Mouse (Mus musculus) heart, postnatal 25 days (tissue): ENCODE measurements around the gene Gm49416. TPM values are rescaled to one million over a fixed set of nuclear protein-coding genes. Genes with fewer than 3 reads are reported as not detected.

Experiments used
- DNase-seq: peaks from one replicate; pipeline ENCODE4 v3.0.0; 2022; ENCODE audit warnings: low spot score
- intact Hi-C: fragments of 180-260 bp; cut with DNase I; formaldehyde crosslinking; loops from one replicate; pipeline ENCODE4 v1.15.1; 2025
- total RNA-seq, 2 experiments: library from RNA; stranded (reverse); gene quantifications; 2 replicates each; pipeline ENCODE4 v1.2.3; 2021

Gm49416 gene
- total RNA-seq, 2 experiments from 2014 or later = 0.68 to 2.0 TPM

DNA sequence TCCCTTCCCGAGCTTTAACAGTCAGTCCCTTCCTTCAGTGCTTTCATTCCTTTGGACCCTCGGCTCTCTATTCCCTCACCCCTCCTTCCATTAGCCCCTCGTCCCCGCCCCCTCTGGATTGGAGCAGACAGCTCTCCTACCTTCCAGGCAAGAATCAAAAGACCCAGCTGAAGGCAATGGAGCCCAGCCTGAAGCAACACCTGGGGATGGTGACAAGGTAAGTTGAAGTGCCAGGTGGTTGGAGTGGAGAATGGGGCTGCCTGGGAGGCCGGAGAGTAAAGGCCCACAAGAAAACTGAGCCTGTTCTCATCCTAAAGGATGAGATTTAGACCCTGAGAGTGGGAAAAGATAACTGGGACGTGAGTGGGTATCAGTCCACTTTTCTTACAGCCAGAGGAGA lies 19.8 kb downstream of the Gm49416 start:
- intact Hi-C loops = no loop called here
- no peak for DNase-seq

GRCm38 (mm10) chr19:8911810-8912209 lies 23.1 kb downstream of the Gm49416 start:
- intact Hi-C loops = loop anchor here (5.0 kb wide), 1 partner anchor 35 kb away; no protein-coding TSS in a partner anchor
- DNase-seq = no peak

DNA sequence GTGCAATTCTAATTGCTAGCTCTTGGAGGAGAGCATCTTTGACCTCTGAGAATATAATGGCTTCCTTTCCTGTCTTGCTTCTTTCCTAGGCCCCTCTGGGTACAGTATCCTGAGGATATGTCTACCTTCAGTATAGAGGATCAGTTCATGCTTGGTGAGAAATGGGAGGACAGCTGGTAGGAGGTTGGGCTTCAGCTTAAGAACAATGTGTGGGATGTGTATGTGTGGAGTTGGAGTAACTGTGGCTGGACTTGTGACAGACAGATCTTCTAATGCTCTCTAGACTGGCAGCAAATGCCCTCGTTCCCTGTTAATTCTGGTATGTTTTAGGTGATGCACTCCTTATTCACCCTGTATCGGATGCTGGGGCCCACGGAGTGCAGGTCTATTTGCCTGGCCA lies 25.5 kb downstream of the Gm49416 start:
- intact Hi-C loops = loop anchor here (5.0 kb wide), 1 partner anchor 33 kb away; no protein-coding TSS in a partner anchor
- no peak for DNase-seq

GRCm38 (mm10) chr19:8919000-8919399 lies 30.3 kb downstream of the Gm49416 start:
- no peak for DNase-seq
- intact Hi-C loops = loop anchor here (5.0 kb wide), 1 partner anchor 43 kb away; no protein-coding TSS in a partner anchor

DNA sequence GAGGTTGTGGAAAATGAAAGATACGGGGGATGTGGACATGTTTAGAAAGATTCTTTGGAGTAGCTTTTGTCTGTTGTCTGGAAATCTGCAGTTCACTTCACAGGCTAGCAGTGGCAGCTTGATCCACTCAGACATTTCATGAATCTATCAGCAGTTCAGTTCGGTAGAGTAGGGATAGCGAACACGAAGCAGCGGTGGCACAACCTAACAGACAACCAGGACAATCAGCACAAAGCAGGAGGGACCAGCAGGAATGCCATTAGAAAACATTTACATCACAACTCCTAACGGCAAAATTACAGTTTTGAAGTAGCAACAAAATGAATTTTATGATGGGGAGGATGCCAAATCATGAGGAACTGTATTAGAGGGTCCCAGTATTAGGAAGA lies 31.0 kb downstream of the Gm49416 start:
- intact Hi-C loops = loop anchor here (2.0 to 5.0 kb wide), 2 partner anchors 21 to 43 kb away; partner anchors contain the start of gene Mta2

DNA sequence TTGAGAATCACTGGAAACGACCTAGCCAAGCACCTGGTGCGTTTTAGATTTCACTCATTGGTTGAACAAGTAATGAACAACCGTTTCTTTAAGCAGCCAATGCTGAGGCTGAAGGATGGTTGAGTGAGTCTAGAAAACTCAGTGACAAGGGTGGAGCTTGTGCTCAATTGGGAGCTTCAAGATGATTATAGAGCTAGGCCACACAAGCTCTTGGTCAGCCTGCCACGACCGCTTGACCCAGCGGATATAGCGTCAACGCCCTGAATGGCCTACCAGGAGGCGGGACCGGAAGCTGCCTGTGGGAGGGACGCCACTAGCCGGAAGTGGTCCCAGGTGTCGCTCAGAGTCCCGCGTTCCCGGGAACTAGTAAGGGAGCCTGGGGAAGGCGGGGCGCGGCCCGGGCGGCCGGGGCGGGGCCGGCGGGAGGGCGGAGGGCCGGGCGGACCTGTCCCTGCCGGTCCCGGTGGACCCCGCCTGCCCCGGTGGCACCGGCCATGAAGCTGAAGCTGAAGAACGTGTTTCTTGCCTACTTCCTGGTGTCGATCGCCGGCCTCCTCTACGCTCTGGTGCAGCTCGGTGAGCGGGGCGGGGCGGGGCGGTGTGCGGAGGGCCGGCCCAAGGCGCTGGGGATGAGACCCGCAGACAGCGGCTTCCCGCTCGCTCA lies 31.5 kb downstream of the Gm49416 start, which contains the start of gene B3gat3:
Gene B3gat3, plus strand, starts transcription at position 302 of the 664 bp plus-strand sequence.
- intact Hi-C loops = loop anchor here (2.0 kb wide), 1 partner anchor 21 kb away; the partner anchor contains the start of gene Mta2
- DNase-seq = peak; percentile 94

More for the DNA sequence above, 31.0 kb downstream of the Gm49416 start:
- DNase-seq = no peak

DNA sequence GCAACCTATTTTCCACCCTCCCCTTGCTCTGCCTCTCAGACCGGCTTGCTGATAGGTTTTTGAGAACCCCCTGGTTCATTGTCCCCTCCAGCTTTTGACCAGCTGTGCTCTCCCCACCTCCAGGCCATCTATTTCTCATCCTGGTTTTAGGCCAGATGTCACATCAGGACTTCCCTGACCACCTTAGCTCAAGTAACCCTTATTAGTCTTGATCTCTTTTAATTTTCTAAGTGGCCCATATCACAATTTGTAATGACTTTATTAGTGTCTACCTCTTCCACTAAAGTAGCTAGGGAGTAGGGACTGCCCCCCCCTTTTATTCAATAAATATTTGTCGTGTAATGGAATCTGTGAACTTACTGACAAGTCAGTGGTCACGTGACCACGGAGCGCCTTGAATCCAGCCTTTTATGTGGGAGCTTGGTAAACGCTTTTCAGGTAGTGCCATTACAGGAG lies 32.1 kb downstream of the Gm49416 start:
- intact Hi-C loops = loop anchor here (2.0 kb wide), 1 partner anchor 20 kb away; the partner anchor contains the start of gene Mta2
- no peak for DNase-seq

DNA sequence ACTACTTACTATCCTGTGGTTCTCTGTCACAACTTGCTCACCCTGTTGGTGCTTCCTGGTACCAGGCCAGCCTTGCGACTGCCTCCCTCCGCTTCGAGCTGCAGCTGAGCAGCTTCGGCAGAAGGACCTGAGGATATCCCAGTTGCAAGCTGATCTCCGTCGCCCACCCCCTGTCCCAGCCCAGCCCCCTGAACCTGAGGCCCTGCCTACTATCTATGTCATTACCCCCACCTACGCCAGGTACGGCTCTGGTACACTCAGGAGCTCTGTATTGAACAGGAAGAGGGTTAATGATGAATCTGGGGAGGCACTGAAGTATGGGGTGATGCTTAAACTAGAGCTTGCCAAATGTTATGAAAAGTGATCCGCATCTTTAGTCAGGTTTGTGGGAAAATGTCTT lies 33.0 kb downstream of the Gm49416 start:
- no peak for DNase-seq
- intact Hi-C loops = loop anchor here (2.0 kb wide), 1 partner anchor 19 kb away; the partner anchor contains the start of gene Mta2

GRCm38 (mm10) chr19:8926766-8927165 lies 38.0 kb downstream of the Gm49416 start:
- intact Hi-C loops = no loop called here
- DNase-seq = no peak

GRCm38 (mm10) chr19:8927891-8928525 lies 39.3 kb downstream of the Gm49416 start:
- intact Hi-C loops = loop anchor here (2.0 kb wide), 1 partner anchor 15 kb away; no protein-coding TSS in a partner anchor

GRCm38 (mm10) chr19:8928689-8929223 lies 40.0 kb downstream of the Gm49416 start:
- intact Hi-C loops = loop anchor here (2.0 kb wide), 1 partner anchor 14 kb away; no protein-coding TSS in a partner anchor
- no peak for DNase-seq

More at GRCm38 (mm10) chr19:8927891-8928525, 39.3 kb downstream of the Gm49416 start:
- DNase-seq = no peak

- peak; percentile 87 for DNase-seq
- intact Hi-C loops = loop anchor here (2.0 kb wide), 1 partner anchor 13 kb away; no protein-coding TSS in a partner anchor
Measured at GRCm38 (mm10) chr19:8929224-8930088, 40.7 kb downstream of the Gm49416 start, which contains the start of the genes Rom1 and Eml3. Gene Rom1 (minus strand): TSS chr19:8929356. Gene Eml3 (plus strand): TSS chr19:8929552.

DNA sequence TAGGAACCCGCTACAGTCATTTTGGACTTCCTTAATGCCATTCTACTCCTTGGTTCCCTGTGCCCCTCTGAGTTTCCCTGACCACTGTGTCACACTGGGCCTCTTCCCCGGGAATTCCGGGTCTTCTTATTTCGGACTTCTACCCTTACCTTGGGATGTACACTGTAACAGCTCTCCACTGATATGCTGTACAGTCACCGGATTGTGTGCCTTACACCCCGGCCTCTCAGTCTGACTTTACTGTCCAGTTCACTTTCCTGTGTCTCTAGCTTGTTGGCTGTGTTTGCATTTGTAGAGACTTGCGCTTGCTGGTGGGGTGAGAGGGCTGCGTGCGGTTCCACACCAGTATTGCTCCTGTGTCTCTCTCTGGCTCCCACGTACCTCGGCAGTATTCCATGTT lies 41.4 kb downstream of the Gm49416 start:
- intact Hi-C loops = no loop called here
- no peak for DNase-seq

DNA sequence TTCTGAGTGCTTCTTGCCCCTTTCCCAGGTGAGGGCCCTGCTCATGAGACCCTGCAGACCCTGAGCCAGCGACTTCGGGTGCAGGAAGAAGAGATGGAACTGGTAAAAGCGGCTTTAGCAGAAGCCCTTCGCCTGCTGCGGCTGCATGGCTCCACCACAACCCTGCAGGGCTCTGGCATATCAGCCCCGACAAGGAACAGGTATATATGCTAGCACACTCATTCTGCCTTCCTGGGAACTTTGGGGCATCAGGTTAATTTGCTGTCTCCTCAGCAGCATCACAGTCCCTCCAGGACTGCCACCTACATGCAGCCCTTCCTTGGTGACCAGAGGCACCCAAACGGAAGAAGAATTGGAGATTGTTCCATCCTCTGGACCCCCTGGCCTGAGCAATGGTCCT lies 42.0 kb downstream of the Gm49416 start:
- intact Hi-C loops = no loop called here
- no peak for DNase-seq

DNA sequence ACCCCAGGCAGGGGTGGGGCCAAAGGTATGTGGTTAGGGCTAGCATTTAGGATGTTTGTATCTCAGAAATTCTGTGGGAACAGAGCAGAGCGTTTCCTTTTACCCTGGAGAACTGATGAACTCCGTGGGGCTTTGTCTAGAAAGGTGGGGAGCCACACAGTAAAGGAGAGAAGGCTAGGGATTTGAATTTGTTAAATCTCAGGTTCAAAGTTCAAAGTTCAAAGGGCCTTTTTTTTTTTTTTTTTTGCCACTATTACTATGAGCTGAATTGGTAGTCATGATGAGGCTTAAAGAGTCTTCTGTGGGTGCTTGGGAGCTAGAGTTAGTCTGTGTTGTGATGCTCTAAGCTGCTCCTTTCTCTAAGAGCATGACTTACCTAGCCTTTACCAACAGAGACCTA lies 48.0 kb downstream of the Gm49416 start:
- intact Hi-C loops = no loop called here
- no peak for DNase-seq

- no peak for DNase-seq
- intact Hi-C loops = loop anchor here (2.0 kb wide), 1 partner anchor 20 kb away; the partner anchor contains the start of gene B3gat3
Measured at GRCm38 (mm10) chr19:8940526-8941133, 51.9 kb downstream of the Gm49416 start.

DNA sequence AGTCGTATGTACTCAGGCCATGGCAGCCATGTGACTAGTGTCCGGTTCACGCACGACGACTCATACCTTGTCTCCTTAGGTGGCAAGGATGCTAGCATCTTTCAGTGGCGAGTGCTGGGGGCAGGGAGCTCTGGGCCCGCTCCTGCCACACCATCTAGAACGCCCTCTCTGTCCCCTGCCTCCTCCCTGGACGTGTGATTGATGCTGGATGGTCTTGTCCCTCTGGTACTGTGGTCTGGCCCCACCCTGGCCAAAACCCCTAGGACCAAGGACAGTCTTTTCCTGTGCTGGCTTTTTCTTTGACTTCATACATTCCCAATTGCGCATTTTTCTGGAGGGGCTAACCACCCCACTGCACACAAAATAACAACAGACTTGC lies 52.4 kb downstream of the Gm49416 start:
- intact Hi-C loops = loop anchor here (2.0 kb wide), 1 partner anchor 20 kb away; the partner anchor contains the start of gene B3gat3
- no peak for DNase-seq

GRCm38 (mm10) chr19:8941515-8942217 lies 52.9 kb downstream of the Gm49416 start, which contains the start of gene Mta2:
Gene Mta2 (plus strand): TSS chr19:8941875.
- peak; percentile 86 for DNase-seq
- intact Hi-C loops = loop anchor here (1.0 to 2.0 kb wide), 3 partner anchors 12 to 21 kb away; partner anchors contain the start of genes B3gat3, Eml3, Rom1 and Tut1
